Mouse (Mus musculus): Measurements from ENCODE around the gene Smpdl3a.

GRCm38 (mm10) chr10:57783289-57784130 lies 10.6 kb upstream of the Smpdl3a start:
- TF ChIP-seq FLI1 (IDR thresholded peaks at IDR 0.05; ENCODE audit: low read length) (no peak), GATA1 (IDR thresholded peaks at IDR 0.05; ENCODE audit: borderline replicate concordance, low read length) (no peak)
